In the genomic region with DNA sequence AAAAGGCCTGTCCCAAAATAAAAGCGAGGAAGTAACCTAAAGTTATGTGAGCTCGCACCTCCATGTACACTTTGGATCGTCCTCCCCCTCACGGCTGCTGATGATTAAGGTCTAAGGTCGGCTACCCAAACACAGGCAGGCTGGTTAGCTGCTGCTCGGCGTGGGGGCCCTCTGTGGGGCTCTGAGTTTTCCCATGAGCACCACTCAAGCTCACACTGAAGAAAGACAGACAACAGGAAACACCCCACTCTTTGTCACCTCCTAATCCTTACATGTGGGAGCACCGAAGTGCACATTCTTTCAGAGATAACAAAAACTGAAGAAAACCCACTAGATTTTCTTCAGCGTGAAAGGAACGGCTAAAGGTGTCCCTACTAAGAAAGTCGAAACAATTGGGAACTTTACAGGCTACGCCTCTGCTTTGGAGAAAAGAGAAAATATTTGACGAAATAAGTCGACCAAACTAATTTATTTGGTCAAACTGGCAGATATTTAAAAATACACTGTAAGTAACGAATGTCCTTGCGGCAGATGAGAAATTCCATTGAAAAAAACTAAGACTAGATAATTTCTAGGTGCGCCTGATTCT, we compare ENCODE assay signal across 7 mouse cellular contexts. TPM values are rescaled to one million over a fixed set of nuclear protein-coding genes. Genes with fewer than 3 reads are reported as not detected.
A peak's percentile ranks its signal among the peaks of the same experiment; 100 is the strongest.
DNase-seq lines count a peak whose midpoint lies in the region; ATAC-seq and TF ChIP-seq lines count a peak whose summit lies in the region.

No protein-coding gene starts in this region.

- peak overlapping the region; percentile 74 for H3ac ChIP-seq in C2C12 (ENCODE audit: control insufficient read depth, insufficient read length, low read depth)

- H3K9ac ChIP-seq in CH12.LX (ENCODE audit: insufficient read depth, low read depth) = no peak overlapping the region
- H3K9ac ChIP-seq in forebrain, embryonic 13.5 days = peak overlapping the region; percentile 94
- peak overlapping the region; percentile 86 for H3K9ac ChIP-seq in limb, embryonic 15.5 days
- peak overlapping the region; percentile 32; the same call in 1 of the 2 replicates for H3K9ac ChIP-seq in stomach, embryonic 15.5 days

- DNase-seq in CH12.LX (ENCODE audit: extremely low read depth) = no peak
- DNase-seq in adrenal gland, postnatal 10 days = no peak
- no peak for DNase-seq in spleen, postnatal 4 days (ENCODE audit: low spot score in 2 of 2)

- TF ChIP-seq CTCF in C2C12 (IDR thresholded peaks at IDR 0.05; ENCODE audit: control insufficient read depth, insufficient read depth, insufficient read length) = no peak
- no peak for TF ChIP-seq CTCF in CH12.LX (conservative IDR thresholded peaks at IDR 0.05 in 1 of 2, IDR thresholded peaks at IDR 0.05 in 1 of 2; ENCODE audit: low read depth in 2 of 2, low read length in 2 of 2)

- 0 out of 2 replicates have a peak overlapping the region, but pooled peaks have one; percentile 86 for H3K4me2 ChIP-seq in CH12.LX (ENCODE audit: insufficient read depth, low read depth, poor library complexity, severe bottlenecking)
- peak overlapping the region; percentile 83 for H3K4me2 ChIP-seq in forebrain, embryonic 13.5 days
- peak overlapping the region; percentile 76 for H3K4me2 ChIP-seq in limb, embryonic 15.5 days
- peak overlapping the region; percentile 73 for H3K4me2 ChIP-seq in stomach, embryonic 15.5 days

- no peak for ATAC-seq in forebrain, embryonic 13.5 days
- ATAC-seq in limb, embryonic 15.5 days (ENCODE audit: insufficient number of reproducible peaks, low FRiP score, low TSS enrichment, low read depth) = no peak
- ATAC-seq in stomach, embryonic 15.5 days (ENCODE audit: insufficient read depth, low FRiP score, low read depth) = no peak

- no peak overlapping the region for H3K27ac ChIP-seq in CH12.LX (ENCODE audit: insufficient read depth, low read depth)
- H3K27ac ChIP-seq in forebrain, embryonic 13.5 days = no peak overlapping the region
- no peak overlapping the region for H3K27ac ChIP-seq in limb, embryonic 15.5 days
- 0 out of 2 replicates have a peak overlapping the region, but pooled peaks have one; percentile 59 for H3K27ac ChIP-seq in stomach, embryonic 15.5 days

- H3K4me1 ChIP-seq in CH12.LX (ENCODE audit: control insufficient read depth in 1 of 2, insufficient read depth in 2 of 2) = peaks cover 0 to 8% of the 10 kb centered on the region in 2 experiments; a peak in 2 of 4 replicates
- H3K4me1 ChIP-seq in forebrain, embryonic 13.5 days = peaks cover 36% of the 10 kb centered on the region
- peaks cover 32% of the 10 kb centered on the region for H3K4me1 ChIP-seq in limb, embryonic 15.5 days
- H3K4me1 ChIP-seq in stomach, embryonic 15.5 days = peaks cover 7% of the 10 kb centered on the region

- H3K4me3 ChIP-seq in C2C12 (ENCODE audit: insufficient read depth, poor library complexity, severe bottlenecking) (peak overlapping the region; percentile 84), CH12.LX (replicated peaks in 1 of 3; ENCODE audit: low read depth in 2 of 3, low read length in 2 of 3, poor library complexity in 1 of 3) (no peak overlapping the region)
- peak overlapping the region; percentile 63 for H3K4me3 ChIP-seq in forebrain, embryonic 13.5 days
- H3K4me3 ChIP-seq in limb, embryonic 15.5 days = peak overlapping the region; percentile 78
- peak overlapping the region; percentile 72 for H3K4me3 ChIP-seq in stomach, embryonic 15.5 days (replicated peaks)

- TF ChIP-seq POLR2A in CH12.LX (IDR thresholded peaks at IDR 0.05; ENCODE audit: low read depth, low read length) = no peak

- peaks cover 26% of the 10 kb centered on the region for H3K36me3 ChIP-seq in C2C12 (ENCODE audit: control insufficient read depth, insufficient read depth)
- no peaks in the 10 kb centered on the region for H3K36me3 ChIP-seq in CH12.LX (replicated peaks in 1 of 2; ENCODE audit: control insufficient read depth in 1 of 2, insufficient read depth in 1 of 2, low read length in 1 of 2)
- H3K36me3 ChIP-seq in forebrain, embryonic 13.5 days (ENCODE audit: poor library complexity, severe bottlenecking) = peaks cover 14% of the 10 kb centered on the region
- peaks cover under 1% of the 10 kb centered on the region; the same call in 1 of the 2 replicates for H3K36me3 ChIP-seq in limb, embryonic 15.5 days
- no peaks in the 10 kb centered on the region for H3K36me3 ChIP-seq in stomach, embryonic 15.5 days

- dilution Hi-C loops in CH12.LX (cut with MboI; ENCODE audit: extremely low pct_ligation_motif_present, extremely low pct_unique_long_range_greater_than_20kb, low sequenced_read_pairs) = no loop called here

- H3K79me2 ChIP-seq in C2C12 (ENCODE audit: control insufficient read depth, insufficient read depth) (peaks cover 60% of the 10 kb centered on the region), CH12.LX (replicated peaks; ENCODE audit: control insufficient read depth, extremely low read depth, insufficient read depth, poor library complexity, severe bottlenecking) (no peaks in the 10 kb centered on the region)

- H3K9me3 ChIP-seq in CH12.LX (replicated peaks; ENCODE audit: low read length) = no peaks in the 10 kb centered on the region
- H3K9me3 ChIP-seq in forebrain, embryonic 13.5 days (replicated peaks) = no peaks in the 10 kb centered on the region
- H3K9me3 ChIP-seq in limb, embryonic 15.5 days = no peaks in the 10 kb centered on the region
- H3K9me3 ChIP-seq in stomach, embryonic 15.5 days = no peaks in the 10 kb centered on the region

- WGBS in forebrain, embryonic 13.5 days = 6% methylated on average over 17 of the region's 17 CpGs
- WGBS in limb, embryonic 15.5 days = 7% methylated on average over 17 of the region's 17 CpGs
- WGBS in stomach, embryonic 15.5 days = 9% methylated on average over 17 of the region's 17 CpGs

- H3K27me3 ChIP-seq in C2C12 (ENCODE audit: control insufficient read depth, insufficient read depth, insufficient read length) (no peaks in the 10 kb centered on the region), CH12.LX (replicated peaks) (peaks cover 63% of the 10 kb centered on the region)
- no peaks in the 10 kb centered on the region for H3K27me3 ChIP-seq in forebrain, embryonic 13.5 days
- H3K27me3 ChIP-seq in limb, embryonic 15.5 days = no peaks in the 10 kb centered on the region
- no peaks in the 10 kb centered on the region for H3K27me3 ChIP-seq in stomach, embryonic 15.5 days (replicated peaks)

- TF ChIP-seq RAD21 in CH12.LX (IDR thresholded peaks at IDR 0.05; ENCODE audit: low read depth, low read length) = no peak

- no peak for TF ChIP-seq EP300 in CH12.LX (IDR thresholded peaks at IDR 0.05; ENCODE audit: low read length)

- in situ Hi-C loops in CH12.LX (cut with MboI; ENCODE audit: low pct_ligation_motif_present, low pct_unique_long_range_greater_than_20kb, low sequenced_read_pairs) = no loop called here

- H3K79me3 ChIP-seq in C2C12 (ENCODE audit: low read depth) = peaks cover 58% of the 10 kb centered on the region

TF ChIP-seq in C2C12, 6 proteins besides CTCF, POLR2A, EP300 and RAD21:
- TF ChIP-seq USF1 (IDR thresholded peaks at IDR 0.05; ENCODE audit: low read depth) (no peak), MYOD1 (IDR thresholded peaks at IDR 0.05; ENCODE audit: control insufficient read depth, insufficient read length, low read depth) (no peak), MAX (IDR thresholded peaks at IDR 0.05) (no peak)

TF ChIP-seq in CH12.LX, 34 proteins besides CTCF, POLR2A, EP300 and RAD21:
- TF ChIP-seq HCFC1 (IDR thresholded peaks at IDR 0.05; ENCODE audit: low read depth, low read length) (no peak), ZKSCAN1 (IDR thresholded peaks at IDR 0.05; ENCODE audit: borderline replicate concordance, low read depth, low read length) (no peak)

RNA-seq across cellular contexts. Expression of a gene that starts 1.1 kb away (rescaled TPM):
- polyA plus RNA-seq in C2C12 (2012; fragmentation: generic; extraction: Trizol) (97.4 TPM), CH12.LX (2012; ENCODE audit: insufficient read length, low read depth) (0.10 and 0.30 TPM in 2 replicates)
- total RNA-seq in CH12.LX (2012; rRNA removed) (0.04 and 0.17 TPM in 2 replicates), CH12.LX (2014; rRNA removed) (0.28 and 0.30 TPM in 2 replicates)
- 92.3 and 95.1 TPM in 2 replicates for polyA plus RNA-seq in forebrain, embryonic 13.5 days (2015; fragmentation: Nextera tagmentation; extraction: Ambion mirVana)
- 72.4 and 74.6 TPM in 2 replicates for polyA plus RNA-seq in limb, embryonic 15.5 days (2015; fragmentation: Nextera tagmentation; extraction: Ambion mirVana)
- polyA plus RNA-seq in stomach, embryonic 15.5 days (2015; fragmentation: Nextera tagmentation; extraction: Ambion mirVana) = 67.5 and 68.7 TPM in 2 replicates
- 10 to 100 TPM; 61.1 to 81.8 TPM for total RNA-seq in adrenal gland, postnatal 10 days (2021)

Comparison
In these comparisons a context has a peak if more than half of its experiments do, and no peak if none do; other contexts are left out.
1. H3K4me3 ChIP-seq: peak in C2C12 (single experiment), forebrain, embryonic 13.5 days (single experiment), limb, embryonic 15.5 days (single experiment) and stomach, embryonic 15.5 days (single experiment); none in CH12.LX (0 of 3).
2. RNA of a gene that starts 1.1 kb away (polyA plus RNA-seq): 97.4 TPM in C2C12 (single experiment), 92.3 to 95.1 TPM in forebrain, embryonic 13.5 days, 72.4 to 74.6 TPM in limb, embryonic 15.5 days and 67.5 to 68.7 TPM in stomach, embryonic 15.5 days; 0.10 to 0.30 TPM in CH12.LX; every median in the first group is over 10 times any median in the second.
3. Peak in every context shown above with its lines, with median percentiles within 50 percentile points of each other: H3K4me2 ChIP-seq.